Mouse (Mus musculus) spleen, postnatal 14 days (tissue): ENCODE measurements at regions not wholly inside any gene's neighbourhood (a gene's known extent, or its start where the extent isn't known, plus 50 kb on each side); places are given as distances from the start of the nearest gene placed in this dataset.

Experiments
- DNase-seq, 2 experiments: peaks; one replicate each; pipeline ENCODE4 v3.0.0; 2021 to 2022; ENCODE audit warnings: low spot score in 2 of 2

DNA sequence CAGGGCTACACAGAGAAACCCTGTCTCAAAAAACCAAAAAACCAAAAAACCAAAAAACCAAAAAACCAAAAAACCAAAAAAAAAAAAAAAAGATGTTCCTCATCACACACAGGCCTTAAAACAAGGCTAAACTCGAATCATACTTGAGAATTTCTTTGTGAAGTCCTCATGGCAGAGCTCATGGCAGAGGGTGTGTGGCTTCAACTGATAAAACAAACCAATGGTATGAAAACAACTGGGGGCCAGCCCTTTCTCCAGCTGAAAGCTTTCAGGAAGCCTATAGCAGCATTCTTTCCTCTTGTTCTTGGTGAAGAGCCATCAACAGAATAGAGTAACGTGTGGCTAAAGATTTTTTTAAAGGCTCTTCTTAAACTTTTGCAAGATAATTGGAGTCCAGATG lies 369.8 kb upstream of the Adgrl2 start:
- no peak for DNase-seq

DNA sequence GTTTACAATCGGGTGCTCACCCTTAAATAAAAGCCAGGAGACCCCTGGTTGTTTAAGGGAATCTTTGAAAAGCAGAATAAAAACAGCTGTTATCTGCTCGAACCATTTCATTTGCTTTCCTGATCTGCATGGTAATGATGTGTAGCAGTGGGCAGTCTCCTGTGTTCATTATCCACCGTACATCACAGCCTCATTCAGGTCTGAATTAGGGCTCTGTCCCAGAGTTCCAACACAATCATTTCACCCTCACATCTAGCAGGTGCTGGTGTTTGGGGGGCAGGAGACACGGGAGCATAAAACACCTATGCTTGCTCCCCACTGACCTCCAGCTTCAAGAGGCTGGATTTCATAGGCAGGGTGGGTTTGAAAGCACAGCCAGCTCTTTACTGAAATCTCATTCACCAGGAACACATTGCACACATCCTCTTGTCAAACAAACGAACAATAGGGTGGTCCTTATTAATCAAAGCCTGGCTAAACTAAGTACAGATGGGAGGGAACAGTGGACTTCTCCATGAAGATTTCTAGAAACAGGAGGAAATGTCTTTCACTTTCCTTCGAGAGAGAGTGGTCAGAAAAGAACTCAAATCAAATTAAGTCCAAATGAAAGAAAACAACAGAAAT lies 368.3 kb upstream of the Adgrl2 start:
- DNase-seq, result no peak

DNA sequence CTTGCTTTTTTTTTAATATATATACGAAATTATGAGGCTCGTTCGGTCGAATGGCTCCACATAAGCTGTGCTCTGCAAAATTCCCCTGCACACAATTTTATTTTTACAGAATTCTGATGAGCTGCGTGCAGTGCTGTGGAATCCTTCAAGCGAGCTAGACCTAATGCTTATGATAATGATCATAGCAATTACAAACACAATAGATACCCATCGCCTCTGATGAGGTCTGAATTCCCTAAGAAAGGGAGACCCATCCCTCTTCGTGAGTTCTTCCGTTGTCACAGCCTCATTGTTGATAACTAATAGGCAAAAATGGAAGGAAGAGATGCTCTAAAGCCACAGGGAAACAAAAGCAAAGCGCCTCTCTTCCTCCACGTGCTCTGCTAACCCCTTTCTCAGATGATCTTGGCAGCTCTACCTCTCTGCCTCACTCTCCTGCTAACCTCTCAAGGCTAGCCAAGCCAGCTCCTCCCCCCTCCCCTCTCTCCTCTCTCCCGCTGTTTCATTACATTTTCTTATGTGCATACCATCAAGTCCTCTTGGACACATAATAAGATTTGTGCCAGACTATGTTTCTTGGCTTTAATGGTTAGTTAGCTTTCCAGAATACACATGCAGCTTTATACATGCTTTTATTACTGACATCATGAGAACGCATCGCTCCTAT lies 367.7 kb upstream of the Adgrl2 start:
- DNase-seq, result no peak

DNA sequence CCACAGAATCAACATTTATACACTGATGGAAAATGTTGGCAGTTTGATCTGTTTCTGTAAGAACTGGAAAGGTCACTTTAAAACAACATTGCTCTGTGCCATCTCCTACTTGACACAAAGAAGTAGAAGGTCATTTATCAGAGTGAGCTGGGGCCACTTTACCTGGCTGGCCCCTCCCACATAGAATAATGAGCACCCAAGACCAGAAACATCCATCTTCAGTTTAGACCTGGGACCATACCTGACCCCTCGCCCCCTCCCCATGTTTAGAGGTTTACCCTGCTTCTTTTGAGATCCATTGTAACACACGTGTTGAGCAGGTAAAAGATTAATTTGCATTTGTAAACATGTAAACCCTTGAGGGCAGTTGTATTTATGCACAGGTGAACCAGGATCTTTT lies 366.8 kb upstream of the Adgrl2 start:
- no peak for DNase-seq

DNA sequence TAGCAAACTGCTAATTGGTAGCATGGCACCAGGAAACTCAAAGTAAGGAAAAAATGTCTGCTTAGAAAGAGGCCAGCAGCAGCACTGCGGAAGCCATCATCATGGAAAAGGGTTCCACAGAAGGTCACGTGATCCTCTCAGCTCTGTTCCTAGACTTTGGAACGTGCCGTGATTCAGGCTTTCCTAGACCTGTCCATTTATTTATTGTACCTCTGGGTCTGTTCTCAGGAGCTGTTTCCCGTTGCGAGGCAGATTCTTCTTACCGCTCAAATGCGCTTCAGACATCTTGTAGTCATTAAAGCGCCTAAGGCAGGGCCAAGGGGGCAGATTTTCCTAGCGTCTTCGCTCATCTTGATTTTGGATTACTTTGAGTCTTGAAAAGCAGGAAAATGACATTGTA lies 365.0 kb upstream of the Adgrl2 start:
- DNase-seq, result no peak

DNA sequence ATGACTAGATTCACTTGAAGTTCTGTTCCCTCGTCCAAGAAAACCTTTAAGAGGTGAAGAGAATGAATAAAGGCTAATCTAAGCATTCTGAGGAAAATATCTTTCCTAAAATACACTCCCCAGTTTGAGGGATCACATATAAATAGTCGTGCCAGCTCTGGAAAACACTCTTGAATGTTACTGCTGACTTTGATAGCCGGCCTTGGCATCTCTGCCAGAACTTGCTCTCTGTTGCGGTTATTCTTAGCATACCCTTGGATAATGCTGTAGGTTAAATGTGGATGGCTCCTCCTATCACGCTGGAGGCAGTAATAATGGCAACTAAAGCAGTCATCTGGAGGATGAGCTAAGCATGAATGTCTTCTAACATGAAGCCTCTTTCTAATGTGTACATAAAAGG lies 363.6 kb upstream of the Adgrl2 start:
- DNase-seq, result no peak

DNA sequence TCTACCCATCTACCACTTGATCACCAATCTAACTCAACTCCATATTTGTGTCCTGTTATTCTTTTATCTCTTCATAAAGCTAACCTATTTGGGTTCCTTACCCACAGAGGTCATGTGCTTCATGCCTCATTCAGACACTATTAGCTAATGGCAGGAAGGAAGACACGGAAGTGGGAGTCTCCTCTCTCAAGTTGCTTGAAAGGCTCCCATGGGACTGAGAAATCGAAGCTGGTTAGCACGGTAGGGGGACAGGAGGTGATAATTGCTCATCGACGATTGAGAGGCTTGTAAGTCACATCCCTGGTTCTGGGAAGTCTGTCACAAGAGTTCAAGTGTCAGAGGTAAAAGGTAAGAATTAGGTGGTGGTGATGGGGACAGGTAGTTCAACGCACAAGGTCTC lies 362.2 kb upstream of the Adgrl2 start:
- no peak for DNase-seq

DNA sequence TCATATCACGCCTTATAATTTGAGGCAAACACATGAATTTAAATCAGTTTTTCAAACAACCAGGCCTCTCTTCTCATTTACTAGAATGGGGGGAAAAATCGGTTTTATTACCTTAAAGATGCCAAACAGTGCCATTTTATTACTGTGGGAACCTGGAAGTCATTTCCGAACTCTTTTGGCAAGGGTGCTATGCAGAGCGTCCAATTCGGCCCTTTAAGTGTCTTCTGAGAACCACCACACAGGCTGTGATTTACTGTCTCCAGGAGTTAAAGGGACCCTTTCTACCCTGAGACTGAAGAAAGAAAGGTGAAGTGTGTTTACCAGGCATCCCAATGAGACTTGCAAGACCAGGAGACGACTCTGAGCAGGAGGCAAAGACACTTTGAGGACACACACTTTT lies 359.4 kb upstream of the Adgrl2 start:
- DNase-seq, result no peak

DNA sequence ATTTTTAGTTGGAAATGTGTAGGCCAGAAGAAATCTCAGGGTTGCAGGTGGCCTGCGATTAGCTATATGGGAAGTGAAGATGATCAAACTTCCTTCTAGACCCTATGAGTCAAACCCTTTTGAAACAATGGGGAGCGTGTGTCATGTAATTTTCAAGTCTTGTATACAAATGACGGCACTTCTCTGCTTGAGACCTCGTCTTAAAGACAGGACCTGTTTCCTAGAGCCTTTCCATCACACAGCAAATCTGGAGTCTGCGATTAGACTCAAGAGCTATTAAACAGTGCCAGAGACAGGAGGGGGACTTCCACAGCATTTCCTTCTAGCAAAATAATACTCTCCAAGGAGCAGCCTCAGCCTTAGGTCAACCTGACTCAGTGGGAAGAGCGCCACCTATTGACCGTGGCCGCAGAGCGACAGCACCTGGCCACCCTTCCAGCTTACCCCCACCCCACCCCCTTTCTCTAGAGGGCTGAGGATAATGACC lies 358.9 kb upstream of the Adgrl2 start:
- DNase-seq, result peak; percentile 13 to 45

DNA sequence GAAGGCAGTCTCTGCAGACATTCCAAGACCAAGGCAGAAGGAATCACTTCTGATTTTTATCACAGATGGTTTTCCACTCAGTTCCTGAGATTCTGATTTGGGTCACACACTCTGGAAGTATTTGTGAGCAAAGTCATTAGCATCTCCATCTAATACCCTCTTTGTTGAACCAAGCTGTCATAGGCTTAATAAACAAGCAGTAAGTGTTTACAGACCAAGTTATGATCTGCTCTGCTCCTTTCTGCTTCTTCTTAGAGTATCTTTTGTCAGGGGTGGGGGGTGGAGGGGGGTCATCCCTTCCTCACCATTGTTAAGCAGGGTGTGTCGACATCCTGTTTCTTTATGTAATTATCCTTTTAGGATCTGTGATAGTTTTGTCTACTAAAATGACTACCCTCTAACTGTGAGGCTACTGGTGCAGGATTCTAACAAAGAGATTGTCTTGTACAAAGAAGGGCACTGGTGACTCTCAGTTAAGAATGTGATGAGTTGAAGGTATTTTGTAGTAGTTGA lies 358.2 kb upstream of the Adgrl2 start:
- DNase-seq, result no peak

DNA sequence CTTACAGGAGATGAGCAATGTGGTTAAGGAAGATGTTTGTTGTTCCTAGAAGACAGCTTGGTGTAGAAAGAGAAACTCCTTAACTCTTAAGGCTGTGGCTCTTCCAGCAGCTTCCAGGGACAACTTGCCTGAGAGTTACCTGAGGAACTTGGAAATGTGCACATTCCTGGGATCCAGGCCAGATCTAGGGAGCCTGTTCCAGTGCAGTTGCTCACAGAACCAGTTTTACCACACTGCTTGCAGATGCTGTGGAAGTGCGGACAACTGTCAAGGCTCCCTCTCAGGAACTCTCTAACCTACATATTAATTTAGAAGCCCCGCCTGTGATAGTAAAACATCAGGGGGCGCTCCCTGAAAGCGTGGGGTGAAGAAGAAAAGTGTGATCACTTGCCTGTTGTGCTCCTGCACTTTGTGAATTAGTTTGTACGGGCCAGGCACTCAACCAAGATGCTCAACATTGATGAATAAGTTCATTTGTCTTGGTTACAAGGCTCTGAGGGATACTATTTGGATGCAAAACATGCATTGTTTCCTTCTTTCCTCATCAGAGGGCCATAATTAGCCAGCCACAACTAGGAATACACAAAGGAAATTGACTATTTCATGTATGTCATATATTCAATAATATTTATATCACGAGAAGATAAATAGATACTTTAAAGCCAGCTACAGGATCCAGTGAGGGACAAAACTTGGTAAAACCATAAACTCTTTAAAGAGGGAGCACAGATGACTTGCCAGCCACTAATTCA lies 357.1 kb upstream of the Adgrl2 start:
- DNase-seq, result no peak

DNA sequence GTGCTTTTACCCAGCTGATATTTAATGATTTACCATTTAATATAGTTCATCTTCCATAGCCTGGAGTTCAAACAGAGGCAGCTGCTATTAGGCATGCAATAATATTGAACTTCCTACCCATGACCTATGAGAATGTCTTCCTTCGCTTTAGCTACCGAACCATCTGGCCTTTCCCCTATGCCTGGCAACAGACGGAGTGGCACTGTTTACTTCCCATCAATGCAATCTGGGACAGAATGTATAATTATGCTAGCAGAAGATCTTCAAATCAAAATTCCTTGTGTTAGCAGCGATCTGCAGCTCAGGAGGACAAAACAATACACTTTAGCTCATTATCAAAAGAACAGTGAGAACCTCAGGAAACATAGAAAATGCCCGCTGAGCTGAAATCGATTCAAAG lies 352.2 kb upstream of the Adgrl2 start:
- DNase-seq, result no peak

DNA sequence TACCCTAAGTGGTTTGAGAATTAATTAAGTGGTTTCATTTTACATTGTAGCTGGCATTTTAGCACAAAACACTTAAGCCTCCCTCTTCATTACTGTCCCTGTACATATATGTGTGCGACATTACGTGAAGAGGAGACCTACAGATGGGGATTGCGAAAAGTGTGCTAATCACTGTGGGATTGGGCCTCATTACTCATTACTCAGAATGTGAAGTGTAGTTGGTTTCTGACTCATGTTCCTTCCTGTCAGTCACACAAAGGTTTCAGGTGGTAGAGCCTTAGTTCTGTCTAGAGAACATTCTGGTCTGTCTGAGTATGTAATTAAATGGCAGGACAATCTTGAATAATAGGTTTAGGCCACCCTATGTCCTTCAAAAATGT lies 349.0 kb upstream of the Adgrl2 start:
- no peak for DNase-seq

DNA sequence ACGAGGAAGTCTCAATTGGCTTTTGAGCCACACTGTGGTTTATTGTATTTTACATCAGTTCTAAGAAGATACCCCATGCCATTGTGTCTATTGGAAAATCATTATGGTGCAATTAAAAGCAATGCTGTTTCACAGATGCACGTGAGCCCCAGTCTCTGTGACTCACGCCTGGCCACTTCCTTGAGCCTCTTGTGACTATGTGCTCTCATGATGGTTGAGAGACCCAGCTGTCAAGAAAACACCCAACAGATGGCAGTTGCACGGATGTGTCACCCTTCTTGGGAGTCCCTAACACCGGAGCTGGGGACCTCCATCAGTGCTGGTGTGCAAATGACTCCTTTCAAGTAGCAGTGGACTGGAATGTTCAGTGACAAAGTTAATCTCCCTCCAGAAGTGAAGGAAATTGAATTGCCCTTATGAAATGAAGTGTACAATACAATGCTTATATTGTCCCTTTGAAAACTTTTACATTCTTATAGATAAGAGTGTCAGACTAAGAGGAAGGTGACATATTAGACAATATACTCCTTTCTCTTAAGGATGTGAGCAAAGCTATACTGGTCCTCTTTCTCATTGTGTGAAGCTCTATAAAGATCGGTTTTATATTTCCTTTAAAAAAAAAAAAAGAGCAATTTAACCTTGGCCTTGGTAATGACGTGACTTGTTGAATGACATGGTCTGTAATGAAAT lies 348.5 kb upstream of the Adgrl2 start:
- DNase-seq, result no peak

DNA sequence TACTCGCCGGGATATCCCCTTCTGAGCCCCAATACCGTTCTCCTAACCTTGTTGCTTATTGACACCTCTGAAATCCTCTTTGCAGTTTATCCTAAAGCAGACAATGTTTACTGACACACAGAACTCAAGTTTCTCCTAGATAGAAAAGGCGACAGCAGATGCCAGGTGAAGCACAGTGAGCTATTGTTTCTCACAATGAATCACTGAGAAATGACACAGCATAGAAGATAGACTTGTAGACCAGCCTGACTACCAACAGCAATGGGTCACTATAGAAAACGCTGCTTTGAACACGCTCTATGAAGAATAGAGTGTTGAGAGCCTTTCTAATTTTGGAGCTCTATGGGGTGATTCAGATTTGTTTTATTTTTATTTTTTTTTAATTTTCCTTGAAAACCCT lies 344.9 kb upstream of the Adgrl2 start:
- DNase-seq, result no peak

DNA sequence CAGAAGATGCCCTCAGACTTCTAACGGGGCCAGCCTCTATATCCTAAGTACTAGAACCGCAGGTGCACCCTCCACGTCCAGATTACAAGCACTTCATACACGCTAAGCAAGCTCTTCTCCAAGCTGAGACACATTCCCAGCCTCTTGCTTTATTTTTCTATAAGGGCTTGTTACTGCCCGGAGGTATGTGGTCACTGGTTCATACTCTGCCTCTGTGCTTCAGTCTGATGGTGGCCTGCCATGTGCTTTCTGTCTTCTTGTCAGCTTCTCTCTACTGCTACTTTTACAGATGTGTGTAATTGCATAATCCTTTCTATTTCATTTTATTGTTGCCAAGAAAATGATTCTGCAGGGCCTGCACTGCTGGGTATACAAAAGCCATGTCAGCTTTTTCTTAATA lies 343.3 kb upstream of the Adgrl2 start:
- no peak for DNase-seq

DNA sequence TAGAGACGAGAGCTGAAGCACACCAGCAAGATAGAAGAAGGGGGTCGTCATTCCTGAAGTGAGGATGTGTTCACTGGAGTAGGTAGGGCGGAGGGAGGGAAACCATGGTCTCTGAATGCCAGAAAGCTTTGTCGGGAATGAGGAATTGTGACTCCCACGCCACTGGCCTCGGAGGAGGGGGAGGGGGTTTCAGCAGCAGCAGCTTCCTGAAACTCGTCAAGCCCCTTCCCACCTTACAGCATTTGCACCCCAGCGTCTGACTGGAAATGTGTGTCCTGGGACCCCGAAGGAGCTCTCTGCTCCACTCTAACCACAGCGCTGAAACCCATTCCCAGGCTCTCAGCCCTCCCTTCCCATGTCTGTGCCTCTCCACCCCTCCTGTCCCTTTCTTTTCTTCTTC lies 342.8 kb upstream of the Adgrl2 start:
- DNase-seq, result no peak

DNA sequence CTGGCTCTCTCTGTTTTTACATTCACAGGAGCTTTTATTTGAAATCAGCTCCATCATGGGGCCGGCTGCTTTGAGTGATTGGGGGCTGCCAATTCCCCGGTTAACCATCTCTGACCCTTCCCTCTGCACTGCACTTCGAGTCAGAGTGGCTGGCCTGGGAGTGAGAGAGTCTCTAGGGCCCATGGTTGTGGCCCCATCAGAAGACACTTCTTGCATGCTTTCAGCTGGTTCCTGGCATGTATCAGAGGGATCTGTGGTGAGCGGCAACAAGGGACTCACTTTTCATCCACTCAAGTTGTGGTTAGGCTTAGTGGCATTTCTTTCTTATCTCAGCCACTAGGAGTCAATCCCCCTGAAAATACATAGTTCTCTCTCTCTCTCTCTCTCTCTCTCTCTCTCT lies 341.8 kb upstream of the Adgrl2 start:
- DNase-seq, result no peak

DNA sequence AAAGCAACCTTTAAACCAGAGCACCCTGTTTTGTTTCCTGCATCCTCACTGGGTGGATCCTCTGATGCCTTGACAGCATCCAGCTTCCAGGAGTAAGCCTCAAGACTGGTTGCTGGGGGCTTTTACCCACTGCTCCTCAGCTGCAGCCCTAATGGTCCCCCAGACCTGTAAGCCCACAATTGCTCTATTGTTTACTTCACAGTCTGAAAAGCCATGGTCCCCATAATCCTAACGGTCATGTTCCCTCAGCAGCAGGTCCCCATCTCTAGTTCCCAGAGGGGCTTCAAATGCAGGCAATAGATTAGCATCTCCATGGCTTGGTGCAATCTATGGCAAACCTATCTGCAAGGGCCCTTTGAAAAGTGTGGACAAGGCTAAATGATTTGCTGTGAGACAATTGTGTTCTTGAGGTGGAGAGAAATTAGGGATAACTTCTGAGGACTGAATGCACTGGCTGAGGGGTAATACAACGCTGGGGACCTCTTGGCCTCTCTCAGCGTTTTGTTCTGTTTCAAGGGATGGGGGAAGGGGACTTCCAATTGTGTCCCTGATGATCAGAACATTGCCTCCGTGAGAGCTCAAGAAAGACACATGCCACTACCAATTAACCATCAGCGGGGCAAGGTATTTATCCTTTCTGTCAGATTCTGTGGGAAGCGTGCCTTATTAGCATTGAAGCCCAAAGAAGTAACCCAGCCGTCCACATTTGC lies 341.1 kb upstream of the Adgrl2 start:
- DNase-seq, result no peak

DNA sequence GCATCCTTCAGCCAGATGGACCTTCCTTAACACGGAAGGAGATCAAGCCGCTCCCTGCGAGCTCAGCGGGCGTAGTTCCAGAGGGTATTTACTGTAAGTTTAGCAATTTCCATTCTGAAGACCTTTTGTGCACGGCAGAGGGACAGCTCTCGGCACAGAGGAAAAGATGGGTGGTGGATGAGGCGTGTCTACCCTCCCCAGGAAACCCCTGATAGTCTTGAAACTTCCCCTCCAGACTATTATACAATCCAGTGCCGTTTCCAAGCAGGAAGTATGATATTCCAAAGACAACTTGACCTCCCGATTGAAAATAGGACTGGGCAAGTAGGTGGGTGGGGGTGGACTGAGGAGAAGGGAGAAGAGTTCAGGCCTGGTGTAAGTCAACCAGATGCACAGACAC lies 340.4 kb upstream of the Adgrl2 start:
- DNase-seq, result no peak

DNA sequence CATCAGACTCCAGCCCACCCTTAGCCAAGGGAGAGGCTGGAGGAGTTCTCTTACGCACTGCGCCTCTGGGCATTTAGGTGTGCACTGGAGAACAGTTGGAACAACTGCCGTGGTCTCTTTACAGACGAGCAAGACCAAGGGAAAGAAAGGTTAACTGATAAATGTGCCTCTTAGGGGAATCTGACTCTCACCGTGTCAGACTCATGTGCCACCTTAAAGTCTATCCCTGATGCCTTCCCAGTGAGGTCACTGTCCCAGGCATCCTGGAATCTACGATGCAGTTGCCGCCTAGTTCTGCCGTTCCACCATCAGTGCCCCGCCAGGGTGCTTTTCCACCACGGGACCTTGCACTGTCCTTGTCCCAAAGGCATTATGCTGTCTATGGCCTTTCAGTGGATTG lies 339.7 kb upstream of the Adgrl2 start:
- DNase-seq, result no peak

DNA sequence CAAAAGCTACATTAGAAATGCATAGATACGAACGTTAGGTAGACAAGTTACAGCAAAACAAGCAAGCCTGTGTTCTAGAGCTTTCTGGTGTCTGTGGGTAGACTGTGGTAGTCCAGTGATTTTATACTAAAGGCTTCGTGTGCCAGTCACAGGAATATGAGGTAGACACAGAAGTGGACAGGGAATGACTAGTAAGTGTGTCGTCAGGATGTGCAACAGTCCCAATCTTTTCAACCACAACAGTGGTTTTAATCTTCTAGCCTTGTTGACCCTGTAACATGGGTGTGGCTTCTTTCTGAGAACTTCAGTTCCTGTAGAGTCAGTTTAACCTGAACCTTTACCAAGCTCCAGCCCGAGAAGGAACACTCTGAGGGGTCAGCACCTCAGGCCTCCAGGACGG lies 339.3 kb upstream of the Adgrl2 start:
- DNase-seq, result no peak
